Comparison of ENCODE assay signal across 8 mouse cellular contexts in the genomic region with DNA sequence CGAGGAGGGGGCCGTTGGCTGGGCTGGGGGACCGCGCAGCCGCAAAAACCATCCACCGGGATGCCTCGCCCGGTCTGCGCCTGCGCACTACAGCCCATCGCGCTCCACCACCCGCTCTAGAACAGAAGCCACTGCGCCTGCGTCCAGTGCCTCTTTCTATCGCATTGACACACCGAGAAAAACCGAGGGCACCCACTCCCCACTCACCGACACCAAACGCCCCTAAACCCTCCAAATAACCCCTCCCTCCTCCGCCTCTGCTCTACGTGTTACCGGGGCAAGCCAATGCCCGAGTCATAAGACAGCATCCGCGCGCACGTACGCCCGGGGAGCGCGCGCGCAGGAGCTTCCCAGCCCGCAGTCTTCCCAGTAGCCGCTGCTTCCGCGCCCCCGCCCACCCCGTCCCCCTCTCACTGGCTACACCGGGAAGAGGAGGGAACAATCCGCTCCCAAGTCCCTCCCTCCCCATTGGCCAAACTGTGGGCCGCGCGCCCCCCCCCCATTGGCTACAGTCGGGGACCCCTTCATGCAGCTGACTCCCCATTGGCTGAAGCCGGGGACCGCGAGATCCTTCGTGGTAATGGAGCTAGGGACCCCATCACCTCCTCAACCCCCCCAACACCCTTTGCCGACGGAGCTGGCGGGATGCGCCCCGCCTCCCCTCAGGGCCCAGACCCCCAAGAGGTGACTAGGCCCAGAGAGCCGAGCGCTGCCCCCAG. TPM values are rescaled to one million over a fixed set of nuclear protein-coding genes. Genes with fewer than 3 reads are reported as not detected.
A peak's percentile ranks its signal among the peaks of the same experiment; 100 is the strongest.
DNase-seq lines count a peak whose midpoint lies in the region; ATAC-seq and TF ChIP-seq lines count a peak whose summit lies in the region.

No protein-coding gene starts in this region.

- peak overlapping the region; percentile 91 for H3ac ChIP-seq in myocyte (ENCODE audit: control insufficient read depth, insufficient read length)

- peaks cover 44% of the 10 kb centered on the region for H3K4me1 ChIP-seq in erythroblast, embryonic 14.5 days (ENCODE audit: control insufficient read depth)
- peaks cover 13% of the 10 kb centered on the region for H3K4me1 ChIP-seq in heart, embryonic 12.5 days (replicated peaks)
- H3K4me1 ChIP-seq in kidney, postnatal 0 days (replicated peaks; ENCODE audit: insufficient read depth, low read length), result peaks cover 3% of the 10 kb centered on the region; the same call in 1 of the 2 replicates
- H3K4me1 ChIP-seq in liver, embryonic 11.5 days (replicated peaks; ENCODE audit: control insufficient read depth, insufficient read depth, low read length), result peaks cover 13% of the 10 kb centered on the region

- peak overlapping the region; percentile 100 for H3K4me3 ChIP-seq in erythroblast, embryonic 14.5 days (replicated peaks)
- H3K4me3 ChIP-seq in heart, embryonic 12.5 days, result peak overlapping the region; percentile 99
- H3K4me3 ChIP-seq in kidney, postnatal 0 days (replicated peaks; ENCODE audit: low read depth, low read length), result peak overlapping the region; percentile 100
- peak overlapping the region; percentile 98 for H3K4me3 ChIP-seq in liver, embryonic 11.5 days (ENCODE audit: low read depth, low read length)
- H3K4me3 ChIP-seq in myocyte, result peak overlapping the region; percentile 62

- peak; percentile 95 for DNase-seq in CD4-positive, CD25-positive, alpha-beta regulatory T cell, adult 2 months (ENCODE audit: low read depth, low spot score)
- DNase-seq in brain, embryonic 18.5 days (ENCODE audit: low read depth, low spot score), result peak; percentile 97
- DNase-seq in kidney, postnatal 0 days (ENCODE audit: low spot score), result peak; percentile 97
- peak; percentile 96 for DNase-seq in liver, embryonic 11.5 days (ENCODE audit: low spot score)
- peak; percentile 88 to 96 for DNase-seq in spleen, postnatal 4 days (ENCODE audit: low spot score in 2 of 2)

- H3K27me3 ChIP-seq in erythroblast, embryonic 14.5 days (ENCODE audit: control insufficient read depth), result no peaks in the 10 kb centered on the region
- no peaks in the 10 kb centered on the region for H3K27me3 ChIP-seq in heart, embryonic 12.5 days (replicated peaks)
- H3K27me3 ChIP-seq in kidney, postnatal 0 days (ENCODE audit: insufficient read depth, low read length), result no peaks in the 10 kb centered on the region
- no peaks in the 10 kb centered on the region for H3K27me3 ChIP-seq in liver, embryonic 11.5 days (replicated peaks; ENCODE audit: control insufficient read depth, insufficient read depth, low read length)
- no peaks in the 10 kb centered on the region for H3K27me3 ChIP-seq in myocyte (ENCODE audit: control insufficient read depth, insufficient read depth, insufficient read length)

- WGBS in heart, embryonic 12.5 days, result under 1% methylated on average over 51 of the region's 57 CpGs
- under 1% methylated on average over 51 of the region's 57 CpGs for WGBS in kidney, postnatal 0 days
- under 1% methylated on average over 55 of the region's 57 CpGs for WGBS in liver, embryonic 11.5 days

- TF ChIP-seq CTCF in kidney, postnatal 0 days (IDR thresholded peaks at IDR 0.05; ENCODE audit: low read depth), result no peak

- peak; percentile 58 for TF ChIP-seq POLR2A in myocyte (IDR thresholded peaks at IDR 0.05; ENCODE audit: insufficient read length, low read depth)

- H3K9me3 ChIP-seq in erythroblast, embryonic 14.5 days (ENCODE audit: control insufficient read depth, low read length), result no peaks in the 10 kb centered on the region
- H3K9me3 ChIP-seq in heart, embryonic 12.5 days (replicated peaks), result no peaks in the 10 kb centered on the region
- no peaks in the 10 kb centered on the region for H3K9me3 ChIP-seq in kidney, postnatal 0 days (replicated peaks; ENCODE audit: low read length)
- no peaks in the 10 kb centered on the region for H3K9me3 ChIP-seq in liver, embryonic 11.5 days (ENCODE audit: control insufficient read depth, low read length)

- peak overlapping the region; percentile 83 for H3K4me2 ChIP-seq in heart, embryonic 12.5 days
- H3K4me2 ChIP-seq in kidney, postnatal 0 days (ENCODE audit: low read length), result peak overlapping the region; percentile 59
- H3K4me2 ChIP-seq in liver, embryonic 11.5 days, result peak overlapping the region; percentile 85
- no peak overlapping the region for H3K4me2 ChIP-seq in myocyte (ENCODE audit: low read depth)

- H3K36me3 ChIP-seq in erythroblast, embryonic 14.5 days (ENCODE audit: control insufficient read depth), result peaks cover 41% of the 10 kb centered on the region
- peaks cover 41% of the 10 kb centered on the region for H3K36me3 ChIP-seq in heart, embryonic 12.5 days
- H3K36me3 ChIP-seq in kidney, postnatal 0 days (ENCODE audit: insufficient read depth, low read length), result peaks cover 37% of the 10 kb centered on the region
- H3K36me3 ChIP-seq in liver, embryonic 11.5 days (ENCODE audit: control insufficient read depth, insufficient read depth, low read length), result peaks cover 38% of the 10 kb centered on the region
- H3K36me3 ChIP-seq in myocyte (ENCODE audit: control insufficient read depth, insufficient read depth), result peaks cover 36% of the 10 kb centered on the region

- ATAC-seq in heart, embryonic 12.5 days (ENCODE audit: insufficient number of reproducible peaks, low FRiP score), result peak; percentile 89
- ATAC-seq in kidney, postnatal 0 days (replicated peaks; ENCODE audit: low FRiP score, low read depth), result peak; percentile 90
- ATAC-seq in liver, embryonic 11.5 days (replicated peaks; ENCODE audit: low FRiP score), result peak; percentile 86

- H3K27ac ChIP-seq in heart, embryonic 12.5 days (ENCODE audit: poor library complexity, severe bottlenecking), result peak overlapping the region; percentile 100
- peak overlapping the region; percentile 100 for H3K27ac ChIP-seq in kidney, postnatal 0 days
- peak overlapping the region; percentile 100 for H3K27ac ChIP-seq in liver, embryonic 11.5 days (ENCODE audit: low read depth, low read length)

- peak overlapping the region; percentile 100 for H3K9ac ChIP-seq in heart, embryonic 12.5 days
- H3K9ac ChIP-seq in kidney, postnatal 0 days (ENCODE audit: low read depth, low read length), result peak overlapping the region; percentile 100
- H3K9ac ChIP-seq in liver, embryonic 11.5 days (ENCODE audit: low read depth, low read length), result peak overlapping the region; percentile 99

- H3K79me2 ChIP-seq in myocyte (ENCODE audit: control insufficient read depth, insufficient read depth), result peaks cover 46% of the 10 kb centered on the region

TF ChIP-seq in myocyte, 11 proteins besides CTCF, POLR2A, EP300 and RAD21:
- TF ChIP-seq MYOG (IDR thresholded peaks at IDR 0.05; ENCODE audit: control insufficient read depth in 1 of 3, insufficient read depth in 1 of 3, insufficient read length in 2 of 3, low read depth in 2 of 3), result no peak
- peak; percentile 78 for TF ChIP-seq POLR2AphosphoS2 (IDR thresholded peaks at IDR 0.05; ENCODE audit: insufficient read length, low read depth)
- no peak for TF ChIP-seq REST (IDR thresholded peaks at IDR 0.05; ENCODE audit: insufficient read depth, insufficient read length)
- no peak for TF ChIP-seq CEBPB (IDR thresholded peaks at IDR 0.05; ENCODE audit: insufficient read depth, poor library complexity, severe bottlenecking)
- TF ChIP-seq E2F4 (IDR thresholded peaks at IDR 0.05; ENCODE audit: insufficient read depth), result peak; percentile 42
- no peak for TF ChIP-seq USF1 (IDR thresholded peaks at IDR 0.05; ENCODE audit: low read depth)

RNA-seq across cellular contexts. Expression of a gene that starts 1.1 kb away (rescaled TPM):
- 56.8 and 76.8 TPM in 2 replicates for polyA plus RNA-seq in erythroblast, embryonic 14.5 days (2012)
- polyA plus RNA-seq in heart, embryonic 12.5 days (2016; fragmentation: Nextera tagmentation; extraction: Ambion mirVana), result 49.7 and 52.5 TPM in 2 replicates
- 30.2 and 30.3 TPM in 2 replicates for polyA plus RNA-seq in kidney, postnatal 0 days (2015; fragmentation: Nextera tagmentation; extraction: Ambion mirVana)
- polyA plus RNA-seq in liver, embryonic 11.5 days (2014; fragmentation: Nextera tagmentation; extraction: Ambion mirVana), result 71.4 and 75.7 TPM in 2 replicates
- 104 TPM for polyA plus RNA-seq in myocyte (2012; fragmentation: generic; extraction: Trizol)

RNA-seq across cellular contexts. Expression of a gene that starts 15.0 kb away (rescaled TPM):
- 1.8 and 3.9 TPM in 2 replicates for polyA plus RNA-seq in erythroblast, embryonic 14.5 days (2012)
- 167 and 168 TPM in 2 replicates for polyA plus RNA-seq in heart, embryonic 12.5 days (2016; fragmentation: Nextera tagmentation; extraction: Ambion mirVana)
- polyA plus RNA-seq in kidney, postnatal 0 days (2015; fragmentation: Nextera tagmentation; extraction: Ambion mirVana), result 117 and 134 TPM in 2 replicates
- polyA plus RNA-seq in liver, embryonic 11.5 days (2014; fragmentation: Nextera tagmentation; extraction: Ambion mirVana), result 193 and 211 TPM in 2 replicates
- polyA plus RNA-seq in myocyte (2012; fragmentation: generic; extraction: Trizol), result 167 TPM

RNA-seq across cellular contexts. Expression of a gene that starts 27.0 kb away (rescaled TPM):
- polyA plus RNA-seq in erythroblast, embryonic 14.5 days (2012), result 2.3 and 2.6 TPM in 2 replicates
- 43.2 and 45.1 TPM in 2 replicates for polyA plus RNA-seq in heart, embryonic 12.5 days (2016; fragmentation: Nextera tagmentation; extraction: Ambion mirVana)
- polyA plus RNA-seq in kidney, postnatal 0 days (2015; fragmentation: Nextera tagmentation; extraction: Ambion mirVana), result 44.1 and 44.8 TPM in 2 replicates
- polyA plus RNA-seq in liver, embryonic 11.5 days (2014; fragmentation: Nextera tagmentation; extraction: Ambion mirVana), result 26.2 and 26.4 TPM in 2 replicates
- 58.8 TPM for polyA plus RNA-seq in myocyte (2012; fragmentation: generic; extraction: Trizol)

RNA-seq across cellular contexts. Expression of a gene that starts 39.3 kb away (rescaled TPM):
- polyA plus RNA-seq in erythroblast, embryonic 14.5 days (2012), result not detected in 2 replicates
- polyA plus RNA-seq in heart, embryonic 12.5 days (2016; fragmentation: Nextera tagmentation; extraction: Ambion mirVana), result 1.7 and 3.2 TPM in 2 replicates
- polyA plus RNA-seq in kidney, postnatal 0 days (2015; fragmentation: Nextera tagmentation; extraction: Ambion mirVana), result 0.45 and 0.71 TPM in 2 replicates
- polyA plus RNA-seq in liver, embryonic 11.5 days (2014; fragmentation: Nextera tagmentation; extraction: Ambion mirVana), result 1.3 TPM in 2 replicates
- 1,699 TPM for polyA plus RNA-seq in myocyte (2012; fragmentation: generic; extraction: Trizol)

Comparison
In these comparisons a context has a peak if more than half of its experiments do, and no peak if none do; other contexts are left out.
1. Peak in every context shown above with its lines: DNase-seq, ATAC-seq, H3K4me3 ChIP-seq and H3K27ac ChIP-seq.
2. RNA of a gene that starts 15.0 kb away (polyA plus RNA-seq): 193 to 211 TPM in liver, embryonic 11.5 days, 167 TPM in myocyte (single experiment), 167 to 168 TPM in heart, embryonic 12.5 days and 117 to 134 TPM in kidney, postnatal 0 days; 1.8 to 3.9 TPM in erythroblast, embryonic 14.5 days; every median in the first group is over 10 times any median in the second.